Mouse (Mus musculus) limb, embryonic 11.5 days (tissue): ENCODE data around the gene 4931414P19Rik. TPM values are rescaled to one million over a fixed set of nuclear protein-coding genes. Genes with fewer than 3 reads are reported as not detected.

Source experiments
- ATAC-seq: fragments of 200-750 bp; cut with Nextera tagmentation; 2 replicates; pipeline ENCODE4 v1.8.0; 2017; ENCODE audit warnings: low read depth; ENCODE audit not compliant: insufficient number of reproducible peaks, low FRiP score, low TSS enrichment
- DNase-seq: peaks from one replicate; pipeline ENCODE4 v3.0.0-alpha.2; 2015; ENCODE audit warnings: low spot score
- H3K27ac ChIP-seq: fragments of 300-500 bp; sonication (generic); replicated peaks from 2 replicates; pipeline ENCODE4 v1.5.1; 2014; ENCODE audit warnings: low read depth, mild to moderate bottlenecking, low read length
- H3K27me3 ChIP-seq: fragments of 300-500 bp; sonication (generic); 2 replicates; pipeline ENCODE4 v1.6.1; 2014; ENCODE audit warnings: mild to moderate bottlenecking, low read length, mixed read lengths; ENCODE audit not compliant: control insufficient read depth, insufficient read depth
- H3K36me3 ChIP-seq: fragments of 300-500 bp; sonication (generic); 2 replicates; pipeline ENCODE4 v1.6.1; 2014; ENCODE audit warnings: mild to moderate bottlenecking, low read length, moderate library complexity, mixed read lengths; ENCODE audit not compliant: control insufficient read depth, insufficient read depth
- H3K4me1 ChIP-seq: fragments of 300-500 bp; sonication (generic); 2 replicates; pipeline ENCODE4 v1.6.1; 2014; ENCODE audit warnings: low read length, mixed read lengths; ENCODE audit not compliant: control insufficient read depth, insufficient read depth
- H3K4me2 ChIP-seq: fragments of 300-500 bp; sonication (generic); 2 replicates; pipeline ENCODE4 v1.6.1; 2014; ENCODE audit warnings: low read depth, mild to moderate bottlenecking, moderate library complexity; ENCODE audit not compliant: severe bottlenecking
- H3K4me3 ChIP-seq: fragments of 300-500 bp; sonication (generic); 2 replicates; pipeline ENCODE4 v1.5.1; 2014; ENCODE audit warnings: low read depth, low read length
- H3K9ac ChIP-seq: fragments of 300-500 bp; sonication (generic); 2 replicates; pipeline ENCODE4 v1.6.1; 2014; ENCODE audit warnings: mild to moderate bottlenecking, low read length
- H3K9me3 ChIP-seq: fragments of 300-500 bp; sonication (generic); 2 replicates; pipeline ENCODE4 v1.6.1; 2016; ENCODE audit warnings: low read length; ENCODE audit not compliant: control insufficient read depth
- WGBS: fragments of 180-500 bp; shearing (Covaris S2); extraction: QIAGEN DNeasy Blood & Tissue Kit; methylation state at CpG from one replicate; pipeline ENCODE4 v1.1.7; 2014; 5-methylcytosine and 5-hydroxymethylcytosine counted together
- polyA plus RNA-seq: library from polyadenylated mRNA; unstranded; fragments of >200 nt; fragmentation: Nextera tagmentation; extraction: Ambion mirVana; gene quantifications from 2 replicates; pipeline ENCODE4 v1.2.1, GENCODE M21; 2014

4931414P19Rik gene
- polyA plus RNA-seq, 1 experiment from 2014 or later: 7.8 TPM

DNA sequence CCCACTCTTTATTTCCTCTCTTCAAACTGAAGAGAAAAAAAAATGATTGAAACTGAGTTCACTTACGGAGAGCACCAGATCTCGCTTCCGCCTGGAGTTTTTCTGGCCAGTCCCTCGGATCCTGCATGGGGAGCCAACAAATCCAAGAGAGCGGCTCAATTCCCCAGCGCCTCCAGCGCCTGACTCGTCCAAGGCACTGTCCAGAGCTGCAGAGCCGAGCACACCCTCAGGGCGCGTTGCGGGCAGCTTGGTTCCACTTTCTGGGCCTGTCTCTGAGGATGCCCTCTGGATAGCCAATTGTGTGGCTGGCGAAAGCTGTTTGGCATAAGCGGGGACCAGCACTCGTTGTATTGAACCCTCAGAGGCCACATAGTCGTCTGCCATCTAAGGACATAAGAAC lies 14.7 kb downstream of the 4931414P19Rik start:
- DNase-seq: no peak
- Histone ChIP-seq H3K27ac (no peak overlapping the region), H3K4me2 (no peak overlapping the region), H3K36me3 (peaks cover 2% of the 10 kb centered on the region; the same call in 1 of the 2 replicates), H3K9ac (no peak overlapping the region), H3K4me1 (no peaks in the 10 kb centered on the region), H3K9me3 (no peaks in the 10 kb centered on the region), H3K4me3 (no peak overlapping the region), H3K27me3 (no peaks in the 10 kb centered on the region)
- WGBS: 89% methylated on average over 16 of the region's 16 CpGs
- no peak for ATAC-seq

DNA sequence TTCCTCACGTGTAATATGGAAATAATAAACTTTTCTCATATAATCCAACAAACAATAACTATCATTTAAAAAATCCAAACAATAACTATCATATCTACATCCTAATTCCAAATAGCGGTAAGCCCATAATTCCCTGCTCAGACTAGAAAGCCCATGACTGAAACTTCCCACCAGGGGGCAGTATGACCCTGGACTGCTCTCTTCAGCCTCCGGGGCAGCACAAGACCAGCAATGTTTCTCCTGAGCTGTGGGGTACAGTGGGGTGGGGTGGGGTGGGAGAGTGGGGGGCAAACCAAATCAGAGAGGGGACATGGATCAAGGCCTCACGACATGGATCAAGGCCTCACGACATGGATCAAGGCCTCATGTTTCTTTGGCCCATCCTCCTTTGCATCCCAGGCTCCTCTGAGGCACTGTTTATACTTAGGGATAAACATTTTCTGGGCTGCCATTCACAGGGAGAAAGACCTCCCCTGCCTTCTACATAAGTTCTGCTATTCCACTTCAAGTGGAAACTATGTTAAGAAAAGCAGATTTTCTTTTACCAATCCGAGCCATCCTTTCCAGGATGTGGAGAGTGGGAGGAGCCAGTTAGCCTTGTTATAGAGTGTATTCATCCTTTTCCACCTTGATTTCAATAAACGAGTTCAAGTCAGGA lies 22.0 kb downstream of the 4931414P19Rik start:
- H3K9ac ChIP-seq: no peak overlapping the region
- no peak for ATAC-seq
- H3K4me1 ChIP-seq: no peaks in the 10 kb centered on the region
- no peaks in the 10 kb centered on the region for H3K9me3 ChIP-seq
- no peak overlapping the region for H3K4me3 ChIP-seq
- H3K27me3 ChIP-seq: no peaks in the 10 kb centered on the region
- WGBS: 47% methylated on average over 7 of the region's 7 CpGs
- no peak overlapping the region for H3K27ac ChIP-seq
- peak; percentile 70 for DNase-seq
- H3K36me3 ChIP-seq: no peaks in the 10 kb centered on the region
- H3K4me2 ChIP-seq: no peak overlapping the region

DNA sequence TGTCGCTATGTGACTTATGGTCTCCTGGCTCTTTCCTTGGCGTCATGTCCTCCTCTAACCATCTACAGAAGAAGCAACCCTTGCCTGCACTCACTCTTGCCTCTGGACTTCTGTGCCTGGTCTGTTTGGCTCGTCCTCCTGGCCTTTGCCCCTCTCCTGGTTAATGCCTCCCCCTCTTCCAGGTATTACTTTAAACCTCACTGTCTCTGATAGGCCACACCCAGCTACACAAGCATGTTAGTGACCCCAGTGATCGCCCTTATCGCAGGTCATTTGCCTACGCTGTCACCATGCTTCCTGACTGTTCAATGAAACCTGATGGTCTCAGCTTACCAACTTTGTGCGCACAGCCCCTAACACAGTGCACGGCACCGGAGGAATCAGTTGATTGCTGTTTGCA lies 23.3 kb downstream of the 4931414P19Rik start:
- Histone ChIP-seq H3K4me2 (no peak overlapping the region), H3K9me3 (no peaks in the 10 kb centered on the region), H3K27ac (no peak overlapping the region), H3K9ac (no peak overlapping the region), H3K36me3 (no peaks in the 10 kb centered on the region), H3K4me1 (no peaks in the 10 kb centered on the region), H3K4me3 (no peak overlapping the region), H3K27me3 (no peaks in the 10 kb centered on the region)
- ATAC-seq (no peak), DNase-seq (no peak)
- WGBS: 89% methylated on average over 9 of the region's 9 CpGs

DNA sequence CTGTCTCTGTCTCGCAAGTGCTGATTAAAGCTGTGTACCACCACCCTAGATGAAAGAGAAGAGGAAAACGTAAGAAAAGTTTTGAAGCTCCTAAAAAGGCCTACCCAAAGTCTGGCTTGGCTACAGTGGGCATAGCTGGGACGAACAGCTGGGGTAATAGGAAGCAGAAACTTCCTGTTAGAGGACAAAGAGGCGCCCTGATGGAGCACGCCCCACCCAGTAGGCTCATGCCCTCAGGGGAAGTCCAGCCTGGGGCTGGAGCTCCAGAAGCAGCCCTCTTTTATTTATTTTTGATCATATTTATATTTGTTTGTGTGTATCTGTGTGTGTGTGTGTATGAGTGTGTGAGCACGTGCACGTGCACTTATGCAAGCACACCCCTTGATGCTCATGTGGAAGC lies 26.2 kb downstream of the 4931414P19Rik start:
- no peaks in the 10 kb centered on the region for H3K9me3 ChIP-seq
- H3K4me1 ChIP-seq: peaks cover 4% of the 10 kb centered on the region
- DNase-seq (no peak), ATAC-seq (no peak)
- no peaks in the 10 kb centered on the region for H3K36me3 ChIP-seq
- WGBS: 77% methylated on average over 7 of the region's 7 CpGs
- no peaks in the 10 kb centered on the region for H3K27me3 ChIP-seq
- H3K27ac ChIP-seq: no peak overlapping the region
- H3K4me2 ChIP-seq: no peak overlapping the region
- H3K4me3 ChIP-seq: no peak overlapping the region
- H3K9ac ChIP-seq: no peak overlapping the region

DNA sequence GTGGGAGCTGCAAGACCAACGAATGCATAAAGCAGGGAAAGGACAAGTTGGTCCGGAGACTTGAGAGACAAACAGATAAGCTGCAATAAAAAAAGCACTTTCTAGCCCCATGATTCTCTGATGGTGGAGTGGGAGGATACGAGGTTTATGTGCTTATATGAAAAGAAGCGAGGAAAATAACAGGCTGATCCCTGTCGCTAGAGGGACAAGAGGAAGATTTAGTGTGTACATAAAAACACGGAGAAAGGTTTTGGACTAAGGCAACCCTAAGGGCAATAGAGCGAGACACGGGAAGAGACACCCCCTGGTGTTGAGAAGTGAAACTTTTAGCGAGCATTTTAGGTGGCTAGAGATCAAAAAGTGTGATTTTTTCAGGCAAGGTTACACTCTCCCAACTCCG lies 27.7 kb downstream of the 4931414P19Rik start:
- ATAC-seq (no peak), DNase-seq (no peak)
- H3K27me3 ChIP-seq: no peaks in the 10 kb centered on the region
- H3K9ac ChIP-seq: peak overlapping the region; percentile 94
- H3K4me2 ChIP-seq: peak overlapping the region; percentile 90
- under 1% methylated on average over 10 of the region's 10 CpGs for WGBS
- peaks cover 19% of the 10 kb centered on the region for H3K4me1 ChIP-seq
- H3K9me3 ChIP-seq: no peaks in the 10 kb centered on the region
- H3K27ac ChIP-seq: peak overlapping the region; percentile 88; the same call in 1 of the 2 replicates
- H3K36me3 ChIP-seq: no peaks in the 10 kb centered on the region
- peak overlapping the region; percentile 81 for H3K4me3 ChIP-seq

DNA sequence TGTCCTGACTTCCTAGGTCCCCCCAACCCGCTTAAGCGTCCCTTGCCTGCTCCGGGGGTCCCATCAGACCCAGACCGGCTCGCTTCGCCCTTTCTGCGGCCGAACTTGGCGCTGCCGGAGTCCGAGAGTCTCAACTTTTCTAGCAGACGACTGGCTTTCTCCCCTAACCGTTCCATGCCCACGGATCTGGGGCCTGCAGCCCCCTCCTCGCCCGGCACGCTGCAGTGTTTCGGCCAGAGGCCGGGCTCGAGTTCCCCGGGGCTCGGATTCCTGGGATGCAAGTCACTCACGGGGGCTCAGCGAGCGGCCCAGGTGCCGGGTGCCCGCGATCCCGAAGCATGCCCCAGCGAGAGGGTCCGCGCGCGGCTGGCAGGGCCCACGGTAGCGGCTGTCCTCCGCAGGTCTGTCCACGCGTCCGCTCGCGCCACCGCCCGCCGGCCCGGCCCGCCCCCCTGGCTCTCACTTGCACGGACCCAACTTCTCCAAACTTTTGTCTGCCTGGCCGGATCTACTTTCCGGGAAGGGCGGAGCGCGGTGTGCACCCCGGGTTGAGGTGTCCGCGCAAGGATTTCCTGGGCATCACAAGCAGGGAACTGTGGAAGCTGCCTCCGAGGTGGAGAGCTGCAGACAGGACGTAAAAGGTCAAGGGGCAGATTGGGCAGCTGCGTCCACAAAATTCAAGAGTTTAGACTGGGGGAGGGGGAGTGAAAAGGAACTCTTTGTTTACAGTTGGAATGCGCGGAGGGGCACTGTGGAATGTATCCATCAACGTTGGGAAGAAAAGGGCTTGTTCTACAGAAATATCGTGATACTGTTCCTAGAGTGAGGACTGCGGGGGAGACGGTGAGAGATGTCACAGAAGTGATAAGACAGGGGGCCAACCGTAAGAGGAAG lies 28.5 kb downstream of the 4931414P19Rik start, which contains the start of gene Ajuba:
Gene Ajuba (minus strand): TSS at position 470 of the 894 bp plus-strand sequence.
- peak; percentile 96 for DNase-seq
- Histone ChIP-seq H3K9me3 (no peaks in the 10 kb centered on the region), H3K36me3 (peaks cover 1% of the 10 kb centered on the region; the same call in 1 of the 2 replicates), H3K27me3 (no peaks in the 10 kb centered on the region), H3K27ac (peak within 1 kb of the TSS; percentile 88), H3K4me1 (peaks cover 27% of the 10 kb centered on the region), H3K4me3 (peak within 1 kb of the TSS; percentile 81), H3K9ac (peak within 1 kb of the TSS; percentile 94), H3K4me2 (peak within 1 kb of the TSS; percentile 90)
- ATAC-seq: peak; percentile 78
- under 1% methylated on average over 66 of the region's 66 CpGs for WGBS

DNA sequence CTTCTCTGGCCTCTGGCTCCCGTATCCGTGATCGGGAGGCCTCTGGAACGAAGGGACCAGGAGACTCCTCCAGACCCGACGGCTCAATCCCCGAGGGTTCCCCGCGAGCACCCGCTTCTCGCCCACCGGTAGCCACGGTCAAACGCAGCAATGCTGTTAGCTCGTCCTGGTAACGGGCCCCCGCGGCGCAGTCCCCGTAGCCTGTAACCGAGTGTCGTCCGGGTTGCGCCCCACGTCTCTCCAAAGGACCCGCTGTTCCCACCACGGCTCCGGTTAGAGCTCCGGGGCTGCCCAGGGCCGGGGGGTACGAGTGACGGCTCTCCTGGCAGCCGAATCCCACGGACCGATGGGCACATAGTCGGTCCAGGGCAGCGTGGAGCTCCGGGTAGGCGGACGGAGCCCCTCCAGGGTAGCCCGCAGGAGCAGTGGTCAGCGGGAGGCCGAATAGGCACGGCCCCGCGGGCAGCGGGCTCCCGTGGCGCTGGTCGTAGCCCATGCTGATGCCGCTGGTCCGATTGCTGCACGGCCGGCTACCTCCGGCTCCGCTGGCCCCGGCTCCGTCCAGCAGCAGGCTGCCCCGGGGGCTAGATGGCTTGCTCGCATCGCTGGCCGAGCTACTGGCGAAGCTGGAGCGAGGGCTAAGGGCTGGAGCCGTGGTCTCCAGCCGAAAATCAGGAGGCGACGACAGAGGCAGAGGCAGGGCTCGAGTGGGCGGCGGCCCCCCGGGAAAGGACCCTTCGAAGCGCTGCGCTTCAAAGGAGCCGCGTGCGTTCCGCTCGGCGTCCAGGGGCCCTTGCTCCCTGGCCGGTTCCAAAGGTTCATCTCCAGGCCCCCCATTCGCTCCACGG lies 29.3 kb downstream of the 4931414P19Rik start:
- peaks cover 27% of the 10 kb centered on the region for H3K4me1 ChIP-seq
- WGBS: under 1% methylated on average over 80 of the region's 84 CpGs
- no peak for ATAC-seq

DNA sequence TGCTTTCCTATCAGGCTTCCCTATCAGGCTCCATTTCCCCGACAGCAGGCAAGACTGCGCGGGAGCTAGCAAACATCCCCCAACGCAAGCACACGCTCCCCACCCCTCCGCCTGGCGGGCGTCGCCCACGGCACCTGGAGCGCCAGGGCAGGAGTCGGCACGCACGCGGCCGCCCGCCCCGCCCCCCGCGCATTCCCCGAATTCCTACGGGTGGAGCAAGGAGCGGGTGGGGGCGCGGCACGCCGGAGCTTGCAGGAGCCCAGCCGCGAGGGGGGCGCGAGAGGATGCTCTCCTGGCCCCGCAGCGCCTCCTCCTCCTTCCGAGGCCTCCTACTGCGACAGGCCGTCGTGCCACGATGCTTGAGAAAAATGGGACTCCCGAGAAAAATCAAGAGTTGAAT lies 30.2 kb downstream of the 4931414P19Rik start:
- peak overlapping the region; percentile 90 for H3K4me2 ChIP-seq
- H3K27ac ChIP-seq: peak overlapping the region; percentile 47; the same call in 1 of the 2 replicates
- WGBS: under 1% methylated on average over 38 of the region's 39 CpGs
- H3K36me3 ChIP-seq: peaks cover 6% of the 10 kb centered on the region; the same call in 1 of the 2 replicates
- H3K9me3 ChIP-seq: no peaks in the 10 kb centered on the region
- H3K27me3 ChIP-seq: no peaks in the 10 kb centered on the region
- H3K9ac ChIP-seq: peak overlapping the region; percentile 94
- DNase-seq: peak; percentile 89
- 0 out of 2 replicates have a peak, but pooled peaks have one; percentile 6 for ATAC-seq
- H3K4me3 ChIP-seq: peak overlapping the region; percentile 81
- H3K4me1 ChIP-seq: peaks cover 27% of the 10 kb centered on the region

More for the DNA sequence above, 29.3 kb downstream of the 4931414P19Rik start:
- H3K9ac ChIP-seq: peak overlapping the region; percentile 94
- H3K36me3 ChIP-seq: peaks cover 4% of the 10 kb centered on the region; the same call in 1 of the 2 replicates
- no peaks in the 10 kb centered on the region for H3K27me3 ChIP-seq
- H3K4me3 ChIP-seq: peak overlapping the region; percentile 81
- DNase-seq: peak; percentile 55
- H3K4me2 ChIP-seq: peak overlapping the region; percentile 90
- H3K27ac ChIP-seq: peak overlapping the region; percentile 88
- no peaks in the 10 kb centered on the region for H3K9me3 ChIP-seq
